ENCODE assay signal across 27 mouse cellular contexts in the genomic region with DNA sequence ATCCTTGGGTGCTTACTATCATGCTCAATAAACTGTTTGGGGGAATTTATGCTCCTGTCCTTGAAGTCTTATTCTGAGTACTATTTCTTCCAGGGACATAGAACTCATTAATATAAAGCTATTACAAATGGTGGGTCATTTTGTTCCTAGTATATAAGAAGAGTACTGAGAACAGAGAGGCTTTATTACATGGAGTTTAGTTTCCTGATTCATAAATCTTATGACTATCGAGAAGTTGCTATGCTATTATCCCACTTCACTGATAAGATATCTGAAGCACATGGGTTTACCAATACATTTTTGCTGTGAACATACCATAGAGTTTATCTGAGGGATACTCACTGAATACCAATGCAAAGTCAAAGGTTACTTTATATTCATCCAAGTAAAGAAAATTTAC.
"Had no signal": no experiment of that assay in that cellular context is flagged by ENCODE, and none has a peak within 500 bp of the region (broad histone marks: within the 10 kb centered on the region; RNA-seq: fewer than 3 reads in every experiment).

No protein-coding gene starts in this region.

- ATAC-seq: forebrain, embryonic 13.5 days; forebrain, embryonic 14.5 days; forebrain, embryonic 15.5 days; forebrain, embryonic 16.5 days; forebrain, postnatal 0 days had no signal

- H3K27ac ChIP-seq: embryonic facial prominence, embryonic 10.5 days; embryonic facial prominence, embryonic 12.5 days; embryonic facial prominence, embryonic 13.5 days; embryonic facial prominence, embryonic 15.5 days; forebrain, embryonic 10.5 days; forebrain, embryonic 12.5 days; forebrain, embryonic 13.5 days; forebrain, embryonic 15.5 days; gastrocnemius, adult 2 months; heart, adult 2 months had no signal

- H3K4me2 ChIP-seq: embryonic facial prominence, embryonic 12.5 days; embryonic facial prominence, embryonic 13.5 days; embryonic facial prominence, embryonic 15.5 days; forebrain, embryonic 12.5 days; forebrain, embryonic 13.5 days; forebrain, embryonic 15.5 days had no signal

- DNase-seq: cerebellum, adult 2 months; cerebellum, adult 8-10 months; cerebellum, adult 9-10 months; cerebellum, adult 9-11 months; cerebellum, postnatal 25 days; cerebellum, postnatal 36 days; embryo, embryonic 11 days; forebrain, postnatal 0 days; gastrocnemius, adult 2 months; gastrocnemius, postnatal 10 days; gastrocnemius, postnatal 14 days; gastrocnemius, postnatal 25 days; gastrocnemius, postnatal 36 days; heart, adult 11 months; heart, adult 18-20 months; heart, adult 2 months had no signal

- H3K4me3 ChIP-seq: embryonic facial prominence, embryonic 10.5 days; embryonic facial prominence, embryonic 12.5 days; embryonic facial prominence, embryonic 13.5 days; embryonic facial prominence, embryonic 15.5 days; erythroblast, embryonic 14.5 days; forebrain, embryonic 10.5 days; forebrain, embryonic 12.5 days; forebrain, embryonic 13.5 days; forebrain, embryonic 15.5 days; gastrocnemius, adult 2 months; heart, adult 2 months had no signal

- H3K36me3 ChIP-seq: embryonic facial prominence, embryonic 10.5 days; embryonic facial prominence, embryonic 12.5 days; embryonic facial prominence, embryonic 13.5 days; embryonic facial prominence, embryonic 15.5 days; forebrain, embryonic 10.5 days; forebrain, embryonic 12.5 days; forebrain, embryonic 15.5 days had no signal

- H3K4me1 ChIP-seq: embryonic facial prominence, embryonic 10.5 days; embryonic facial prominence, embryonic 12.5 days; embryonic facial prominence, embryonic 13.5 days; embryonic facial prominence, embryonic 15.5 days; forebrain, embryonic 10.5 days; forebrain, embryonic 12.5 days; forebrain, embryonic 13.5 days; forebrain, embryonic 15.5 days had no signal

- H3K9me3 ChIP-seq: embryonic facial prominence, embryonic 10.5 days; embryonic facial prominence, embryonic 12.5 days; embryonic facial prominence, embryonic 13.5 days; embryonic facial prominence, embryonic 15.5 days; forebrain, embryonic 10.5 days; forebrain, embryonic 12.5 days; forebrain, embryonic 13.5 days; forebrain, embryonic 15.5 days had no signal

- H3K9ac ChIP-seq: embryonic facial prominence, embryonic 12.5 days; embryonic facial prominence, embryonic 13.5 days; embryonic facial prominence, embryonic 15.5 days; forebrain, embryonic 12.5 days; forebrain, embryonic 13.5 days; forebrain, embryonic 15.5 days; forebrain, postnatal 0 days had no signal

- H3K27me3 ChIP-seq: embryonic facial prominence, embryonic 12.5 days; embryonic facial prominence, embryonic 15.5 days; forebrain, embryonic 12.5 days; forebrain, embryonic 13.5 days; forebrain, embryonic 15.5 days had no signal
